In the genomic region with DNA sequence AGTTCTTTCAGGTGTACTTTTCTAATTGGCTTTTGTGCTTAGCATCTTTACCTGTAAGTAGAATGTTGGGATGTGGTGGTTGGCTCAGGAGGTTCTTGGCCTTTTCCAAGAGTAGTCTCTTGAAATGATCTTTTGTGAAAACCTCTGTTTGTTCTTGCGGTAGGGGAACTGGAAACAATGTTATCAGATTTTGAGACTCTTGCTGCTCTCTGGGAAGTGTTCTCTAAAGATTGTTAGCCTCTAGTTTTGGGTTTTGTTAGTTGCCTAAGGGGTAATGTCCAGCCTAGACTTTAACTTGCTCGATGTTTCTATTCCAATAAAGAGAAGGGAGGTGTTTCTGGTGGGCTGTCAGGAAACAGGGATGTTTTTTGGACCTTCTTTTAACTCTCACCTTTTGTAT, we compare ENCODE assay signal across 9 mouse cellular contexts. TPM values are rescaled to one million over a fixed set of nuclear protein-coding genes. Genes with fewer than 3 reads are reported as not detected.
A peak's percentile ranks its signal among the peaks of the same experiment; 100 is the strongest.
DNase-seq lines count a peak whose midpoint lies in the region; ATAC-seq and TF ChIP-seq lines count a peak whose summit lies in the region.
"Had no signal": no experiment of that assay in that cellular context is flagged by ENCODE, and none has a peak within 500 bp of the region (broad histone marks: within the 10 kb centered on the region; RNA-seq: fewer than 3 reads in every experiment).

No protein-coding gene starts in this region.

- H3K4me3 ChIP-seq in lung, adult 2 months (replicated peaks; ENCODE audit: extremely low read depth, low read depth, low read length) = peak overlapping the region; percentile 17
- H3K4me3 ChIP-seq in embryonic fibroblast, embryonic 13.5 days (ENCODE audit: insufficient read depth, low read length) = peak overlapping the region; percentile 97
- peak overlapping the region; percentile 98 for H3K4me3 ChIP-seq in limb, embryonic 10.5 days
- peak overlapping the region; percentile 93 for H3K4me3 ChIP-seq in neural tube, embryonic 13.5 days

- H3K4me2 ChIP-seq in neural tube, embryonic 13.5 days = peak overlapping the region; percentile 89

- peaks cover 12% of the 10 kb centered on the region for H3K4me1 ChIP-seq in lung, adult 2 months (ENCODE audit: control insufficient read depth, insufficient read depth, low read length)
- peaks cover 4% of the 10 kb centered on the region; the same call in 1 of the 2 replicates for H3K4me1 ChIP-seq in embryonic fibroblast, embryonic 13.5 days (ENCODE audit: control insufficient read depth, insufficient read depth, low read length)
- H3K4me1 ChIP-seq in limb, embryonic 10.5 days = peaks cover 26% of the 10 kb centered on the region
- peaks cover 22% of the 10 kb centered on the region for H3K4me1 ChIP-seq in neural tube, embryonic 13.5 days (replicated peaks)

- no peak for DNase-seq in lung, adult 2 months
- DNase-seq in lung, postnatal 36 days = no peak
- DNase-seq in limb, embryonic 10.5 days (ENCODE audit: low spot score) = no peak
- no peak for DNase-seq in layer of hippocampus, adult 9-11 months
- no peak for DNase-seq in frontal cortex, adult 2 months (ENCODE audit: extremely low spot score in 1 of 2, low spot score in 1 of 2)
- no peak for DNase-seq in left cerebral cortex, postnatal 14 days (ENCODE audit: low spot score in 2 of 2)
- DNase-seq: thymus, postnatal 25 days had no signal

- peak overlapping the region; percentile 94; the same call in 1 of the 2 replicates for H3K9ac ChIP-seq in neural tube, embryonic 13.5 days

- intact Hi-C loops in left cerebral cortex, postnatal 14 days (cut with DNase I) = no loop called here

- H3K27me3 ChIP-seq in limb, embryonic 10.5 days (ENCODE audit: low read depth, poor library complexity, severe bottlenecking) = no peaks in the 10 kb centered on the region
- H3K27me3 ChIP-seq in neural tube, embryonic 13.5 days = no peaks in the 10 kb centered on the region

- no peak for TF ChIP-seq CTCF in lung, adult 2 months (IDR thresholded peaks at IDR 0.05; ENCODE audit: insufficient read depth, low read length)
- no peak for TF ChIP-seq CTCF in embryonic fibroblast, embryonic 13.5 days (IDR thresholded peaks at IDR 0.05; ENCODE audit: borderline replicate concordance, insufficient read depth, low read length)

- H3K9me3 ChIP-seq in limb, embryonic 10.5 days (replicated peaks) = no peaks in the 10 kb centered on the region
- no peaks in the 10 kb centered on the region for H3K9me3 ChIP-seq in neural tube, embryonic 13.5 days

- no peaks in the 10 kb centered on the region for H3K36me3 ChIP-seq in limb, embryonic 10.5 days
- no peaks in the 10 kb centered on the region for H3K36me3 ChIP-seq in neural tube, embryonic 13.5 days

- no peak for ATAC-seq in neural tube, embryonic 13.5 days (ENCODE audit: low read depth)

- H3K27ac ChIP-seq in embryonic fibroblast, embryonic 13.5 days (ENCODE audit: insufficient read depth, low read length) = no peak overlapping the region
- H3K27ac ChIP-seq in limb, embryonic 10.5 days = no peak overlapping the region
- no peak overlapping the region for H3K27ac ChIP-seq in neural tube, embryonic 13.5 days (replicated peaks)

- WGBS in lung, adult 2 months = 19% methylated on average over 2 of the region's 2 CpGs
- WGBS in limb, embryonic 10.5 days = 67% methylated on average over 2 of the region's 2 CpGs
- WGBS in neural tube, embryonic 13.5 days = 60% methylated on average over 2 of the region's 2 CpGs

- TF ChIP-seq POLR2A in lung, adult 2 months (IDR thresholded peaks at IDR 0.05; ENCODE audit: borderline replicate concordance, extremely low read depth, low read depth, low read length) = no peak
- TF ChIP-seq POLR2A in embryonic fibroblast, embryonic 13.5 days (IDR thresholded peaks at IDR 0.05; ENCODE audit: low read depth, low read length) = no peak

RNA-seq across cellular contexts. Expression of gene Rabep1, which starts 1.5 kb away (rescaled TPM):
- polyA plus RNA-seq in lung, adult 2 months (2012; rRNA removed) = 3.4 TPM in 2 replicates
- polyA plus RNA-seq in embryonic fibroblast, embryonic 13.5 days (2011; ENCODE audit: insufficient read length, low read depth, missing spikeins) = 54.8 and 57.8 TPM in 2 replicates
- 28.1 and 33.1 TPM in 2 replicates for polyA plus RNA-seq in limb, embryonic 10.5 days (2016; fragmentation: Nextera tagmentation; extraction: Ambion mirVana)
- 80.3 and 86.9 TPM in 2 replicates for polyA plus RNA-seq in neural tube, embryonic 13.5 days (2015; fragmentation: Nextera tagmentation; extraction: Ambion mirVana)
- polyA plus RNA-seq in frontal cortex, adult 2 months (2012; rRNA removed) = 35.3 and 40.6 TPM in 2 replicates
- total RNA-seq in left cerebral cortex, postnatal 14 days (2021) = 100 to 1,000 TPM; 110 to 118 TPM

RNA-seq across cellular contexts. Expression of gene Scimp, which starts 33.6 kb away (rescaled TPM):
- polyA plus RNA-seq in lung, adult 2 months (2012; rRNA removed) = 2.6 and 3.5 TPM in 2 replicates
- not detected in 2 replicates for polyA plus RNA-seq in embryonic fibroblast, embryonic 13.5 days (2011; ENCODE audit: insufficient read length, low read depth, missing spikeins)
- 0.18 TPM in 1 of 2 replicates, not detected in the other for polyA plus RNA-seq in limb, embryonic 10.5 days (2016; fragmentation: Nextera tagmentation; extraction: Ambion mirVana)
- polyA plus RNA-seq in neural tube, embryonic 13.5 days (2015; fragmentation: Nextera tagmentation; extraction: Ambion mirVana) = not detected in 2 replicates
- 0.08 TPM in 1 of 2 replicates, not detected in the other for polyA plus RNA-seq in frontal cortex, adult 2 months (2012; rRNA removed)
- not detected for total RNA-seq in left cerebral cortex, postnatal 14 days (2021)

Comparison
In these comparisons a context has a peak if more than half of its experiments do, and no peak if none do; other contexts are left out.
1. H3K4me3 ChIP-seq: peak in every context shown above with its lines; median percentile 98 in limb, embryonic 10.5 days; 97 in embryonic fibroblast, embryonic 13.5 days; 93 in neural tube, embryonic 13.5 days; 17 in lung, adult 2 months.